Mouse (Mus musculus) lung, adult 2 months (tissue): ENCODE measurements around the gene Opn4.

Experiments
- CTCF ChIP-seq: fragments of 200-500 bp; IDR thresholded peaks from 2 replicates; pipeline ENCODE4 v1.5.1; 2011; ENCODE audit warnings: mild to moderate bottlenecking, low read length, control low read depth; ENCODE audit not compliant: insufficient read depth
- POLR2A ChIP-seq: fragments of 200-500 bp; IDR thresholded peaks from 2 replicates; pipeline ENCODE4 v1.6.1; 2011; ENCODE audit warnings: low read depth, mild to moderate bottlenecking, control low read depth, low read length, borderline replicate concordance; ENCODE audit errors: extremely low read depth

- TF ChIP-seq CTCF, result no peak
- no peak for TF ChIP-seq POLR2A
These were observed 26.5 kb downstream of the Opn4 start for GRCm38 (mm10) chr14:34573348-34573913.
